Mouse (Mus musculus) gastrocnemius, adult 2 months (tissue): Measurements from ENCODE around the gene Map3k3. TPM values are rescaled to one million over a fixed set of nuclear protein-coding genes. Genes with fewer than 3 reads are reported as not detected.

Experiments used
- DNase-seq: peaks from one replicate; pipeline ENCODE4 v3.0.0; 2022
- H3K27ac ChIP-seq: fragments of 200-600 bp; 2 replicates; pipeline ENCODE4 v1.8.1; 2022; ENCODE audit warnings: mild to moderate bottlenecking
- H3K4me3 ChIP-seq: fragments of 200-600 bp; 2 replicates; pipeline ENCODE4 v1.8.1; 2022; ENCODE audit warnings: mild to moderate bottlenecking, moderate library complexity
- CTCF ChIP-seq: fragments of 200-600 bp; IDR thresholded peaks from 2 replicates; pipeline ENCODE4 v1.8.1; 2022; ENCODE audit warnings: antibody characterized with exemption, mild to moderate bottlenecking, moderate library complexity
- intact Hi-C: fragments of 180-260 bp; cut with DNase I; formaldehyde crosslinking; loops from one replicate; pipeline ENCODE4 v1.15.1; 2025
- total RNA-seq, 2 experiments: library from RNA; stranded (reverse); gene quantifications; 2 replicates each; pipeline ENCODE4 v1.2.3; 2021

Gene Map3k3
- total RNA-seq, 2 experiments from 2014 or later, result 23.2 to 25.7 TPM

DNA sequence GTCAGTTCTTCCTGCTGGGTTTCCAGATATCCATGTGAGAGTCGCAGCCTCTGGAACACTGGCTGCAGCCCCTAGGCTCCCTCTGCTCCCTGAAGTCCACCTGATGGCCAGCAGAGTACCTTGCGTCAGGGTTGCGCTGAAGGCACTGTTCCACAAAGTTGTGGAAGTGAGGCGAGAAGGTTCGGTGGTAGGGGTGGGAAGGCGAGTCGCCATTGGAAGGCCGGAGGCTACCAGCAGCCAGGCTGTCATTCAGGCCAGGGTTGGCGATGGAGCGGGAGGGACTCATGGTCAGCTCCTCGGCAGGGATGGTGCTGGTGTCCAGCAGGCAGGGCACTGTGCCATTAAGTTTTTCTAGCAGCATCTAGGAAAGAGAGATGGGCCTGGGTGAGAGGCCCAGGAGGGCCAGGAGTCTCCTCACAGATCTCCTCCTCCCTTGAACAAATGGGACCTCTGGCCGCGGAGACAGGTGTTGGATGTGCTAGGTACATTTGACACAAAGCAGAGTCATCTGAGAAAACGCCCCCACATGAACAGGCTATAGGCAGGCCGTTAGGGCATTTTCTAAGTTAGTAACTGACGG is 80.3 kb downstream of the Map3k3 start:
- TF ChIP-seq CTCF, result no peak
- peak overlapping the region; percentile 68 for H3K27ac ChIP-seq
- no peak for DNase-seq
- intact Hi-C loops, result no loop called here
- peak overlapping the region; percentile 23 for H3K4me3 ChIP-seq

- DNase-seq, result no peak
- TF ChIP-seq CTCF, result no peak
- no peak overlapping the region for H3K27ac ChIP-seq
- intact Hi-C loops, result no loop called here
- H3K4me3 ChIP-seq, result no peak overlapping the region
Measured at GRCm38 (mm10) chr11:106167435-106167834, 83.0 kb downstream of the Map3k3 start.

- TF ChIP-seq CTCF, result peak; percentile 19; the same call in 1 of the 2 replicates
- no peak for DNase-seq
- intact Hi-C loops, result no loop called here
- H3K4me3 ChIP-seq, result no peak overlapping the region
- H3K27ac ChIP-seq, result no peak overlapping the region
Measured at GRCm38 (mm10) chr11:106170807-106171206, 86.4 kb downstream of the Map3k3 start.

- no peak for DNase-seq
- no peak overlapping the region for H3K27ac ChIP-seq
- intact Hi-C loops, result no loop called here
- TF ChIP-seq CTCF, result no peak
- H3K4me3 ChIP-seq, result no peak overlapping the region
Measured at GRCm38 (mm10) chr11:106173228-106173627, 88.8 kb downstream of the Map3k3 start.

- peak; percentile 82 for DNase-seq
- TF ChIP-seq CTCF, result no peak
- Histone ChIP-seq H3K4me3 (no peak overlapping the region), H3K27ac (peak overlapping the region; percentile 69)
- intact Hi-C loops, result no loop called here
Measured at GRCm38 (mm10) chr11:106174372-106174771, 90.0 kb downstream of the Map3k3 start.

GRCm38 (mm10) chr11:106175081-106175480 is 90.7 kb downstream of the Map3k3 start:
- DNase-seq, result peak; percentile 88
- H3K27ac ChIP-seq, result peak overlapping the region; percentile 69
- intact Hi-C loops, result no loop called here
- H3K4me3 ChIP-seq, result no peak overlapping the region
- TF ChIP-seq CTCF, result no peak

GRCm38 (mm10) chr11:106176372-106176771 is 92.0 kb downstream of the Map3k3 start:
- TF ChIP-seq CTCF, result no peak
- no peak for DNase-seq
- Histone ChIP-seq H3K4me3 (no peak overlapping the region), H3K27ac (no peak overlapping the region)
- intact Hi-C loops, result no loop called here

DNA sequence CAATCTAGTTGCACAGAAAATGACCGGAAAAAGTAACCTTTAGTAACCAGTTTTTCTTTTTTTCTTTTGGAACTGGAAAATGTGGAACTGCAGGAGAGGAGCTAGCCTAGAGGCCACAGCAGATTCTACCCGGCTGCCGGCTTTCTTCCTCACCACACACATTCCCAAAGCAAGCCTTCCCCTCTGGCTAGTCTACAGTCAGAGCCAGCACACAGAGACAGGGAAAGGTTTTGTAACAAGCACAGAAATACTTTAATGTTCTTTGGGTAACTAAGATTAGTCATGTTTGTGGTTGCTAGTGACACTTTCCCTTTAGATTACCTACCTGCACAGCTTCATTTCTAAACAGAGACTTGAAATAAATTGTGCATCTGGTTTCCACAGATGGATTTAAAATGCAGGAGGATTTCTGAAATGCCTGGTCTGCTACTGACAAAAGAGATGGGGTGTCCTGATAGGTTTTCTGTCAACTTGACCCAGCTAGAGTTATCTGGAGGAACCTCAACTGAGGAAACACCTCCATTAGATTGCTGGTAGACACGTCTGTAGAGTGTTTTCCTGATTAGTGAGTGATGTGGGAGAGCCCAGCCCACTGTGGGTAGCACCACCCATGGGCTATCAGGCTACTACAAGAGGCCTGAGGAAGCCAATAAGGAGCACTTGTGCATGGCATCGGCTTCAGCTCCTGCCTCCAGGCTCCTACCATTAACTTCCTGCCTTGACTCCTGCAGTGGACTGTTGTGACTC is 93.8 kb downstream of the Map3k3 start:
- no peak for TF ChIP-seq CTCF
- DNase-seq, result no peak
- Histone ChIP-seq H3K4me3 (no peak overlapping the region), H3K27ac (no peak overlapping the region)
- intact Hi-C loops, result no loop called here

DNA sequence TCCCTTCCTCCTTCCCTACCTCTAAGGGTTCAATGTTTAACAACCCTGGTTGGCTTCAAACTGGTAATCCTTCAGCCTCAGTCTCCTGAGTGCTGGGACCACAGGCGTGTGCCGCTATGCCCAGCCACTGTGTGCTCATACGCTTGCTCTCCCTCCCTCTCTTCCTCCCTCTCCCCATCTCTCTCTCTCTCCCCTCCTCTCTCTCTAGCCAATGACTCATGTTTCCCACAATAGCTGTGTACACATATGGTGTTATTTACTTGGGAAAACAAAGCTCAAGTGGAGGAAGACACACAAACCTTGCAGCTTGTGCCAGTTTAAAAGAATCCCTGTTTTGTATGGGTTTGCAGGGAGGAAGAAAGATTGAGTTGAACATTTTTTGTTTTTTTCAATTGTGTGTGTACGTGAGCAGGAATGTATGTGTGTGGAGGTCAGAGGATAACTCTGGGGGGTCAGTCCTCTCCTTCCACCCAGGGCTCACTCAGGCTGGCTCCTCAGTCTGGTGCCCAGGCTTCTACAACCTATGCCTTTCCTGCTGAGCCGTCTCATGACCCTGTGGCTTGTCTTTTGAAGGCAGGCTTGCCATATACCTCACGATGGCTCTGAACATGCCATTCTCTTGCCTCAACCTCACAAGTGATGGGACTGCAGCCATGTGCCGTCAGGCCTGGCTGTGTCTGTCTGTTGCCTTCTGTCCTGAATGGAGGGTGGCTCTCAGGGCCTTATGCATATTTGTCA is 95.5 kb downstream of the Map3k3 start:
- H3K27ac ChIP-seq, result peak overlapping the region; percentile 48; the same call in 1 of the 2 replicates
- intact Hi-C loops, result no loop called here
- no peak overlapping the region for H3K4me3 ChIP-seq
- DNase-seq, result no peak
- no peak for TF ChIP-seq CTCF

- no peak for DNase-seq
- intact Hi-C loops, result no loop called here
- peak overlapping the region; percentile 48; the same call in 1 of the 2 replicates for H3K27ac ChIP-seq
- TF ChIP-seq CTCF, result no peak
- no peak overlapping the region for H3K4me3 ChIP-seq
Measured at GRCm38 (mm10) chr11:106180449-106180801, 96.0 kb downstream of the Map3k3 start.

- intact Hi-C loops, result no loop called here
- peak overlapping the region; percentile 12; the same call in 1 of the 2 replicates for H3K27ac ChIP-seq
- no peak overlapping the region for H3K4me3 ChIP-seq
- no peak for DNase-seq
- no peak for TF ChIP-seq CTCF
Measured at GRCm38 (mm10) chr11:106187326-106187725, 102.9 kb downstream of the Map3k3 start.

DNA sequence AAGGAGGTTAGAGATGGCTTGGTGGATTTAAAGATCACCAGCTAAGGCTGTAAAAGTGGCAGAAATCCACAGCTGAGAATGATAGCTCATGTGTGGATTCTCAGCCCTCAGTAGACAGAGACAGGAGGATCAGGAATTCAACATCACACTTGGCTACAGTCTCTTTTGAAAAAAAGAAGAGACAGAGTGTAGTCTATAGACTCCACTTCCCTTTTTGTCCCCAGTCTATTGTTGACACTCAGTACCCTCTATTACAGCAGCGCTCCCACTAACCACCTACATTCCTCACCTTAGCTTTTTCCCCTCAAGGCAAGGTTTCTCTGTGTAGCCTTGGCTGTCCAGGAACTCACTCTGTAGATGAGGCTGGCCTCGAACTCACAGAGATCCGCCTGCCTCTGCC is 107.3 kb downstream of the Map3k3 start:
- intact Hi-C loops, result loop anchor here (2.0 kb wide), 1 partner anchor 31 kb away; the partner anchor contains the start of genes Gm10840 and Limd2
- DNase-seq, result no peak
- no peak overlapping the region for H3K27ac ChIP-seq
- H3K4me3 ChIP-seq, result no peak overlapping the region
- TF ChIP-seq CTCF, result no peak

- DNase-seq, result no peak
- intact Hi-C loops, result loop anchor here (2.0 kb wide), 1 partner anchor 31 kb away; the partner anchor contains the start of genes Gm10840 and Limd2
- Histone ChIP-seq H3K4me3 (peak overlapping the region; percentile 80; the same call in 1 of the 2 replicates), H3K27ac (no peak overlapping the region; the same call in 1 of the 2 replicates)
- no peak for TF ChIP-seq CTCF
Measured at GRCm38 (mm10) chr11:106192241-106192640, 107.8 kb downstream of the Map3k3 start.
